Mouse (Mus musculus) hindbrain, embryonic 11.5 days (tissue): Measurements from ENCODE around the gene Pigk. TPM values are rescaled to one million over a fixed set of nuclear protein-coding genes. Genes with fewer than 3 reads are reported as not detected.

Experiments used
- ATAC-seq: fragments of 200-750 bp; cut with Nextera tagmentation; 2 replicates; pipeline ENCODE4 v1.8.0; 2017; ENCODE audit warnings: mild to moderate bottlenecking, moderate TSS enrichment, moderate library complexity; ENCODE audit not compliant: low FRiP score
- DNase-seq: peaks from one replicate; pipeline ENCODE4 v3.0.0-alpha.2; 2015; ENCODE audit warnings: low spot score
- H3K27ac ChIP-seq: fragments of 300-500 bp; sonication (generic); 2 replicates; pipeline ENCODE4 v1.5.1; 2014; ENCODE audit warnings: mild to moderate bottlenecking, low read depth, low read length
- H3K27me3 ChIP-seq: fragments of 300-500 bp; sonication (generic); 2 replicates; pipeline ENCODE4 v1.6.1; 2014; ENCODE audit warnings: mild to moderate bottlenecking, low read length, moderate library complexity, mixed read lengths; ENCODE audit not compliant: control insufficient read depth, insufficient read depth
- H3K36me3 ChIP-seq: fragments of 300-500 bp; sonication (generic); 2 replicates; pipeline ENCODE4 v1.6.1; 2014; ENCODE audit warnings: mild to moderate bottlenecking, low read length, moderate library complexity, mixed read lengths; ENCODE audit not compliant: control insufficient read depth, insufficient read depth
- H3K4me1 ChIP-seq: fragments of 300-500 bp; sonication (generic); replicated peaks from 2 replicates; pipeline ENCODE4 v1.6.1; 2014; ENCODE audit warnings: low read length, mixed read lengths; ENCODE audit not compliant: control insufficient read depth, insufficient read depth
- H3K4me2 ChIP-seq: fragments of 300-500 bp; sonication (generic); replicated peaks from 2 replicates; pipeline ENCODE4 v1.6.1; 2014; ENCODE audit warnings: mild to moderate bottlenecking, low read depth, low read length
- H3K4me3 ChIP-seq: fragments of 300-500 bp; sonication (generic); 2 replicates; pipeline ENCODE4 v1.5.1; 2014; ENCODE audit warnings: low read depth, low read length
- H3K9ac ChIP-seq: fragments of 300-500 bp; sonication (generic); 2 replicates; pipeline ENCODE4 v1.6.1; 2014; ENCODE audit warnings: low read depth, low read length
- H3K9me3 ChIP-seq: fragments of 300-500 bp; sonication (generic); 2 replicates; pipeline ENCODE4 v1.6.1; 2016; ENCODE audit warnings: low read length; ENCODE audit not compliant: control insufficient read depth
- WGBS: fragments of 180-500 bp; shearing (Covaris S2); extraction: QIAGEN DNeasy Blood & Tissue Kit; methylation state at CpG from one replicate; pipeline ENCODE4 v1.1.7; 2014; 5-methylcytosine and 5-hydroxymethylcytosine counted together
- polyA plus RNA-seq: library from polyadenylated mRNA; unstranded; fragments of >200 nt; fragmentation: Nextera tagmentation; extraction: Ambion mirVana; gene quantifications from 2 replicates; pipeline ENCODE4 v1.2.1, GENCODE M21; 2014

The Pigk gene
- polyA plus RNA-seq, 1 experiment from 2014 or later = 58.3 TPM

DNA sequence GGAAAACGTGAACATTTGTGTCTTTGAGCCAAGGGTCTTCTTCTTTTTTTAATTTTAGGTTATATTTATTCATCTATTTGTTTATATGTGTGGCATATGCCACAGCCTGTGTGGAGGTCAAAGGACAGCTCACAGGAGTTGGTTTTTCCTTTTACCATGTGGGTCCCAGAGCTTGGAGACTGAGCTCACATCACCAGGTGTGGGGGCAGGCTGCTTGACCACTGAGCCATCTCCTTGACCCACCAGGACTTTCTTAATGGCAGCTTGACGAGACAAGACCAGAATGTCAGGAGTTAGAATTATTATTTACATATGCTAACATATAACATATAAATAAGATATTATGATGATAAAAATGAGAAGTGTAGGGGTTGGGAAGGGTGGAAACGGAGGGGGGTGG is 182.2 kb downstream of the Pigk start:
- no peaks in the 10 kb centered on the region for H3K36me3 ChIP-seq
- no peak overlapping the region for H3K4me3 ChIP-seq
- ATAC-seq (no peak), DNase-seq (no peak)
- no peak overlapping the region for H3K27ac ChIP-seq
- no peaks in the 10 kb centered on the region for H3K4me1 ChIP-seq
- no peaks in the 10 kb centered on the region for H3K27me3 ChIP-seq
- WGBS = 74% methylated on average over 3 of the region's 3 CpGs
- no peak overlapping the region for H3K4me2 ChIP-seq
- no peak overlapping the region for H3K9ac ChIP-seq
- H3K9me3 ChIP-seq = no peaks in the 10 kb centered on the region

DNA sequence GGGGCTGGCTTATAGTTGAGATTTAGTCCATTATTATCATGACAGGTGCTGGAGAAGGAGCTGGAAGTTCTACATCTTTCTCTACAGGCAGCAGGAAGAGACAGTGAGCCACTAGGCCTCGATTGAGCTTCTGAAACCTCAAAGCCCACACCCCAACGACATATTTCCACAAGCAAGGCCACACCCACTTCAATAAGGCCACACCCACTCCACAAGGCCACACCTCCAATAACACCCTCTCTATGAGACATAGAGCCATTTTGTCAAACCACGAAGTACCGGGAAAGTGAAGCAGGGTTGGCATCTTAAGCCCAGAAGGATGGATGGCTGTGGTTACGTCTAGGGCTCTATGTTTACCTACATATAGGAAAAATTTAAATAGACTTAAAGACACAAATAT is 183.3 kb downstream of the Pigk start:
- Histone ChIP-seq H3K27ac (no peak overlapping the region), H3K4me2 (no peak overlapping the region), H3K9me3 (no peaks in the 10 kb centered on the region), H3K27me3 (no peaks in the 10 kb centered on the region), H3K9ac (no peak overlapping the region), H3K4me3 (no peak overlapping the region), H3K4me1 (no peaks in the 10 kb centered on the region), H3K36me3 (no peaks in the 10 kb centered on the region)
- ATAC-seq (no peak), DNase-seq (no peak)
- WGBS = 83% methylated on average over 5 of the region's 5 CpGs

DNA sequence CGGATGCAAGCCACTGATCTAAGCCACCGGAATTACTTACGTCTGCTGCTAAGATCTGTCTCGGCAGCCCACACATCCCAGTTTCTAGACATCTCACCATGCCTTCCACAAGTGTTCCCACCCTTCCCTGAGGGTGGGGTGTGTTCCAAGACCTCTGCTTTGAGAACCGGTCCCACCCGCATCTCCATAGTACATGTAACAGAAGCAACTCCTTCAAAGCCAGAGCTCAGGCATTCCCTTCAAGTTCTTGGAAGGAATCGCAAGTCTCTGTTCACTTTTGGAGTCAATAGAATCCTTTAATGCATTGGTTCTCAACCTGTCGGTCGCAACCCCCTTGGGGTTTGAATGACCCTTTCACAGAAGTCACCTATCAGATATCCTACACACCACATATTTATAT is 185.0 kb downstream of the Pigk start:
- Histone ChIP-seq H3K27ac (no peak overlapping the region), H3K4me2 (no peak overlapping the region), H3K9ac (no peak overlapping the region), H3K4me1 (no peaks in the 10 kb centered on the region), H3K36me3 (no peaks in the 10 kb centered on the region), H3K4me3 (no peak overlapping the region), H3K27me3 (no peaks in the 10 kb centered on the region), H3K9me3 (no peaks in the 10 kb centered on the region)
- DNase-seq (no peak), ATAC-seq (no peak)
- WGBS = 96% methylated on average over 9 of the region's 9 CpGs

DNA sequence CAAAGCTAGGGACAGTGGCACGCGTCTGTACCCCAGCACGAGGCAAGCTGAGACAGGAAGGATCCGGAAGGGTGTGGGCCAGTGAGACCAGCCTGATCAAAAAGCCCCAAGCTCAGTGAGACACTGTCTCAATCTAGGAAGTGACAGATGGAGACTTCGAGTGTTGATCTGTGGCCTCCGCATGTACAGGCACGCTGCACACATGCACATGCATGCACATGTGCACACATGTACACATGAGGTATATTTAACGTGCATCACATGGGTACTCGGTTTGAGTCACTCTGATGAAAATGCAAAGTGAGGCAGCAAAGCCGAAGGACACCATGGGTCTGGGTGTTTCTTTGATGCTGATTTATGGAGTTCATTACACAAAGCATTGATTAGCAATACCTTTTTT is 191.1 kb downstream of the Pigk start:
- H3K4me2 ChIP-seq = no peak overlapping the region
- H3K36me3 ChIP-seq = no peaks in the 10 kb centered on the region
- H3K4me1 ChIP-seq = no peaks in the 10 kb centered on the region
- no peak for ATAC-seq
- no peaks in the 10 kb centered on the region for H3K27me3 ChIP-seq
- H3K4me3 ChIP-seq = no peak overlapping the region
- no peak overlapping the region for H3K9ac ChIP-seq
- H3K9me3 ChIP-seq = no peaks in the 10 kb centered on the region
- no peak for DNase-seq
- whole genome bisulfite sequencing = 91% methylated on average over 10 of the region's 10 CpGs
- H3K27ac ChIP-seq = no peak overlapping the region

DNA sequence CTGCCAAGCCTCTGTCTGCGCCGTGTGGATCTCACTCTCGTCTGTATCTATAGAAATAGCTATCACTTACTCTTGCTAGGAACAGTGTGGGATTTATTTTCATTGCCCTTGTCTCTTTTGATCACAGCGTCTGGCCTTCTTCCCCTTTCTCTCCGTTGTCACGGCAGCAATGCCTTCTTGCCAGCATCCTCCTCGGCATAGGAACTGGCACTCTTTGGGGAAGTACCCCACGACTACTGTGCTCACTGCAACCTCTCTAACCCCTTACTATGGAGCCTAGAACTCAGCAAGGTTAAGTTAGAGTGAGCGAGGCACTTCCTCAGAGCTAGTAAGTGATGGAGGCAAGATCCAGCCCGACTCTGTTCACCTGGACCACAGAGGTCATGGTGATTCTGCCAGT is 191.9 kb downstream of the Pigk start:
- Histone ChIP-seq H3K9me3 (no peaks in the 10 kb centered on the region), H3K9ac (no peak overlapping the region), H3K4me1 (no peaks in the 10 kb centered on the region), H3K36me3 (no peaks in the 10 kb centered on the region), H3K27me3 (no peaks in the 10 kb centered on the region), H3K4me3 (no peak overlapping the region), H3K27ac (no peak overlapping the region), H3K4me2 (no peak overlapping the region)
- no peak for ATAC-seq
- no peak for DNase-seq
- 65% methylated on average over 10 of the region's 10 CpGs for WGBS

DNA sequence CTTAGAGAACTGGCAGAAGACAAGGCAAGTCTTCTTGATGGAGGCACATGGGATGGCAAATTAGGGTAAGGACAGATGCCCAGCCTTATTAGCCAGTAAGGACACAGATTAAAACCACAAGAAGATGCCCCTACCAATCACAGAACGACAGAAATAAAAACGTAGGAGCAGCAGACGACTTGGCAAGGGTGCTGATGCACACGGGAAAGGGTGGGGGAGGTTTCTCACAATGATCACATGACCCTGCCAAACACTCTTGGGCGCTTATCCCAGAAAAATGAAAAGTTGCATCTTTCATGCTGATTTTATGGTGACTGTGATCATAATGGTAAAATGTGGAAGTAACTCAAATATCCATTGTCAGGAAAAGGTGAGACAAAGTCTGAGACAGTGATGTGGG is 193.2 kb downstream of the Pigk start:
- WGBS = 80% methylated on average over 5 of the region's 5 CpGs
- no peak for DNase-seq
- ATAC-seq = no peak
- H3K9ac ChIP-seq = no peak overlapping the region
- no peaks in the 10 kb centered on the region for H3K4me1 ChIP-seq
- no peaks in the 10 kb centered on the region for H3K36me3 ChIP-seq
- no peaks in the 10 kb centered on the region for H3K9me3 ChIP-seq
- no peak overlapping the region for H3K4me2 ChIP-seq
- H3K27me3 ChIP-seq = no peaks in the 10 kb centered on the region
- no peak overlapping the region for H3K27ac ChIP-seq
- H3K4me3 ChIP-seq = no peak overlapping the region

DNA sequence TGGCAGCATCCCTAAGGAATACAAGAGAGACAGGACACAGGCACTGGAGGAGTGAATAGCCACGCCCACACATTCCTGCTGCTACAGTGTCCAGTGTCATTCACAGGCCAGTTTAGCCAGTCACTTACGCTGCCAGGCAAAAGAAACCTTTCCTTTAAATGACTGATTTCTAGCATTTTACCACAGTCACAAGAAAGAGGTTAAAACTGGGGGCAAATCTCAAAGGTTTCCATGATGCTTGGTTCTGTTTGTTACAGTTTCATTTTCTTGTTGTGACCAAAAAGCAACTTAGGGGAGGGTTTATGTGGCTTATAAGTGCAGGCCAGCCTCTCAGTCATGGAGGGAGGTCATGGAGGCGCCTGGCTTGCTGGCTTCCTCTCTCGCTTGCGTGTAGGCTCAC is 193.8 kb downstream of the Pigk start:
- WGBS = 79% methylated on average over 5 of the region's 5 CpGs
- H3K4me2 ChIP-seq = no peak overlapping the region
- no peaks in the 10 kb centered on the region for H3K4me1 ChIP-seq
- no peak overlapping the region for H3K9ac ChIP-seq
- H3K27me3 ChIP-seq = no peaks in the 10 kb centered on the region
- no peaks in the 10 kb centered on the region for H3K9me3 ChIP-seq
- no peak for DNase-seq
- no peak for ATAC-seq
- no peak overlapping the region for H3K4me3 ChIP-seq
- H3K36me3 ChIP-seq = no peaks in the 10 kb centered on the region
- H3K27ac ChIP-seq = no peak overlapping the region

DNA sequence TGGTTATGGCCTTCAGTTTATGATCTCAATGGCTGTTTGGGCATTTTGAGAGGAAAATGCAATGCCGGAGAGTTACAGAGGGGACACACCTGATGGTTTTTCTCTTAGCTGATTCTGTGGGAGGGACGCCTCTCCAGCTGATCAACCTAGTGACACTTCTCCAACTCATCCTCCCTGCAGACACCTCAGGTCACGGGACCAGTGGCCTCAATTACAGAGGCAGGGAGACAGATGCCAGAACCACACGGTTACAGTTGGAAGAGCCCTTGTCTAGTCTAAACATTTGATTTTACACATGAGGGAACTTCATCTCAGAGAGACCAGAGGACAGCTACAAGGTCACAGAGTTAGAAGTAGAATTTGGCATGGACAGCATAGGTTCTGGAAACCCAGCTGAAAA is 197.7 kb downstream of the Pigk start:
- H3K4me3 ChIP-seq = no peak overlapping the region
- DNase-seq (no peak), ATAC-seq (no peak)
- no peaks in the 10 kb centered on the region for H3K4me1 ChIP-seq
- no peaks in the 10 kb centered on the region for H3K36me3 ChIP-seq
- H3K9me3 ChIP-seq = no peaks in the 10 kb centered on the region
- H3K4me2 ChIP-seq = no peak overlapping the region
- H3K9ac ChIP-seq = no peak overlapping the region
- 79% methylated on average over 4 of the region's 4 CpGs for WGBS
- no peak overlapping the region for H3K27ac ChIP-seq
- H3K27me3 ChIP-seq = no peaks in the 10 kb centered on the region

DNA sequence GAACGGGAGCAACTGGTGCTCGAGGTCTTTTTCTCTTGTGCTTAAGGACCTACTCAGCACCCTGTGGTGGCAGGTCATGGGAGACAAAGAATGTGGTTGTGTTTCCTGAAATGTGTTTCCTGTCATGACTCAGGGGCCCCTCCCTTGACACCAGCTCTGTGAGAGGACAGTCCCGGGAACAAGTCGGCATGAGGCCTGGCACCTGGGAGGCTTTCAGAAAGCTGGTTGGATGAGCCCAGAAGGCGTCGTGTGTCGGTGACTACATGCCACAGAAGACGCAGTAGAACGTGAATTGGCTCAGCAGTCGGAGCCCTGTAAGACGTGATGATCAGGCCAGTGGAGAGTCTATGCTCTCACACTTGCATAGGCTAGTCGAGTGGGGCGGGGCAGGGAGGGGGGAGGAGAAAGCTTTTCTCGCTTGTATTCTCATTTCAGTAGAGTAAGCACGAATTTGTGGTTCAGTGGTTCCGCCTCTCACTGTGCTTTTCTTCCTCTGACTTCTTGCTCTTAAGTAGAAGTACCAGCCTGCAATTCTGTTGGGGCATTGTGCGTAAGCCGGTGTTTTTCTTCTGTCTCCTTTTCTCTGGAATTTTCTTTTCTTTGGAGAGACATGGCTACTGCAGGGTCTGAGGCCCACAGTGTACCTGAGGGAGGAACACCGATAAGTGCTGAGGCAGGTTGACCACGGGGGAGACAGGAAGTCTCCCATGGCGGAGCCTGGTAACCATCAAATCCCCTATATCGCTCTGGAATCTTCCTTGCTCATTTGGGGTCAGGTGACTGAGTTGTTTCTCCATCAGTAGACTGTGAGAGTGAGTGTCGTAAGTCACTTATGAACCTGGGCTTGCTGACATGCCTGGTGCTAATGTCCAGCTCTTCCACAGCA is 198.6 kb downstream of the Pigk start:
- DNase-seq = no peak
- H3K27ac ChIP-seq = no peak overlapping the region
- 86% methylated on average over 23 of the region's 23 CpGs for WGBS

More for the DNA sequence above, 198.6 kb downstream of the Pigk start:
- H3K9ac ChIP-seq = no peak overlapping the region
- no peaks in the 10 kb centered on the region for H3K4me1 ChIP-seq
- ATAC-seq = no peak
- H3K9me3 ChIP-seq = no peaks in the 10 kb centered on the region
- H3K27me3 ChIP-seq = no peaks in the 10 kb centered on the region
- H3K4me3 ChIP-seq = no peak overlapping the region
- no peak overlapping the region for H3K4me2 ChIP-seq
- no peaks in the 10 kb centered on the region for H3K36me3 ChIP-seq
